Comparison of ENCODE assay signal across 29 mouse cellular contexts in the genomic region with DNA sequence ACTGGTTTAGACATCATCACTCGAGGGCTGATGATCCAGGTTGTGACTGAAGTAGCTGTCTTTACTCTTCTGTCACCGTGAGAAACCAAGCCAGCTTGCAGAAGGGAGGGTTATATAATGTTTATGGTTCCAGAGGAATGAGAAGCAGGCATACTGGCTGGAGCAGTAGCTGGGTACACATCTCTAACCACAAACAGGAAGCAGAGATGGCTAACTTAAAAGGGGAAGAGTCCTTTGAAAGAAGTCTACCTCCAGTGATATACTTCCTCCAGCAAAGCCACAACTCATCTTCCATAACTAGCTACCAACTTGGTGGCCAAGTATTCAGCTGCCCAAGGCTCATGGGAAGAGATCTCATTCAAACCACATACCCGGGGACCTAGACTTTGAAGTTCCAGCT. TPM values are rescaled to one million over a fixed set of nuclear protein-coding genes. Genes with fewer than 3 reads are reported as not detected.
DNase-seq lines count a peak whose midpoint lies in the region; ATAC-seq and TF ChIP-seq lines count a peak whose summit lies in the region.
"Had no signal": no experiment of that assay in that cellular context is flagged by ENCODE, and none has a peak within 500 bp of the region (broad histone marks: within the 10 kb centered on the region; RNA-seq: fewer than 3 reads in every experiment).

No protein-coding gene starts in this region.

- H3K36me3 ChIP-seq in CH12.LX (replicated peaks in 1 of 2; ENCODE audit: control insufficient read depth in 1 of 2, insufficient read depth in 1 of 2, low read length in 1 of 2): peaks cover 26 to 61% of the 10 kb centered on the region in 2 experiments
- peaks cover 8% of the 10 kb centered on the region for H3K36me3 ChIP-seq in liver, postnatal 0 days (replicated peaks; ENCODE audit: insufficient read depth, low read length)

- 25% methylated on average over 3 of the region's 3 CpGs for WGBS in liver, postnatal 0 days (ENCODE audit: insufficient replicate concordance)

- no peak for TF ChIP-seq POLR2A in CH12.LX (IDR thresholded peaks at IDR 0.05; ENCODE audit: low read depth, low read length)

- H3K79me2 ChIP-seq in CH12.LX (replicated peaks; ENCODE audit: control insufficient read depth, extremely low read depth, insufficient read depth, poor library complexity, severe bottlenecking): no peaks in the 10 kb centered on the region

- H3K27me3 ChIP-seq in CH12.LX (replicated peaks): no peaks in the 10 kb centered on the region
- no peaks in the 10 kb centered on the region for H3K27me3 ChIP-seq in liver, postnatal 0 days (ENCODE audit: insufficient read depth, low read length)
- H3K27me3 ChIP-seq: heart, embryonic 15.5 days; hindbrain, embryonic 13.5 days; limb, embryonic 15.5 days; lung, embryonic 15.5 days had no signal

- in situ Hi-C loops in CH12.LX (cut with MboI; ENCODE audit: low pct_ligation_motif_present, low pct_unique_long_range_greater_than_20kb, low sequenced_read_pairs): loop anchor here (25.0 kb wide), 1 partner anchor 219 kb away; no protein-coding TSS in a partner anchor

- no peak for TF ChIP-seq RAD21 in CH12.LX (IDR thresholded peaks at IDR 0.05; ENCODE audit: low read depth, low read length)

- no peak for TF ChIP-seq CTCF in CH12.LX (conservative IDR thresholded peaks at IDR 0.05 in 1 of 2, IDR thresholded peaks at IDR 0.05 in 1 of 2; ENCODE audit: low read depth in 2 of 2, low read length in 2 of 2)
- TF ChIP-seq CTCF in liver, postnatal 0 days (IDR thresholded peaks at IDR 0.05; ENCODE audit: low read depth): no peak

- DNase-seq in A20 (ENCODE audit: low read depth, low spot score) (peak; percentile 33), CH12.LX (ENCODE audit: extremely low read depth) (peak; percentile 25)
- DNase-seq in ovary, postnatal 10 days (ENCODE audit: low spot score): no peak
- no peak for DNase-seq in T-cell, adult 2 months (ENCODE audit: low spot score)
- DNase-seq in liver, postnatal 0 days: no peak
- DNase-seq: adrenal gland, postnatal 10 days; cerebellum, adult 11-12 months; cerebellum, adult 9-11 months; gastrocnemius, postnatal 10 days; heart, postnatal 36 days; kidney, adult 8-10 months; kidney, postnatal 10 days; layer of hippocampus, postnatal 36 days; lung, postnatal 4 days; midbrain, embryonic 14.5 days; thymus, adult 18-20 months; thymus, postnatal 25 days had no signal

- H3K4me1 ChIP-seq in CH12.LX (ENCODE audit: control insufficient read depth in 1 of 2, insufficient read depth in 2 of 2): peaks cover 21 to 32% of the 10 kb centered on the region in 2 experiments; a peak in 3 of 4 replicates
- peaks cover 18% of the 10 kb centered on the region for H3K4me1 ChIP-seq in liver, postnatal 0 days (ENCODE audit: insufficient read depth)
- H3K4me1 ChIP-seq: heart, embryonic 15.5 days; hindbrain, embryonic 13.5 days; limb, embryonic 10.5 days; limb, embryonic 15.5 days; lung, embryonic 15.5 days had no signal

- H3K4me2 ChIP-seq in CH12.LX (ENCODE audit: insufficient read depth, low read depth, poor library complexity, severe bottlenecking): no peak overlapping the region
- H3K4me2 ChIP-seq in liver, postnatal 0 days (ENCODE audit: low read depth, low read length): no peak overlapping the region
- H3K4me2 ChIP-seq: heart, embryonic 15.5 days; hindbrain, embryonic 13.5 days; limb, embryonic 15.5 days; lung, embryonic 15.5 days had no signal

- H3K9ac ChIP-seq in CH12.LX (ENCODE audit: insufficient read depth, low read depth): no peak overlapping the region
- no peak overlapping the region for H3K9ac ChIP-seq in liver, postnatal 0 days (replicated peaks)
- H3K9ac ChIP-seq: heart, embryonic 15.5 days; hindbrain, embryonic 13.5 days; limb, embryonic 15.5 days; liver, embryonic 14.5 days; lung, embryonic 15.5 days had no signal

- dilution Hi-C loops in CH12.LX (cut with MboI; ENCODE audit: extremely low pct_ligation_motif_present, extremely low pct_unique_long_range_greater_than_20kb, low sequenced_read_pairs): no loop called here

- peaks cover 5% of the 10 kb centered on the region for H3K9me3 ChIP-seq in CH12.LX (replicated peaks; ENCODE audit: low read length)
- no peaks in the 10 kb centered on the region for H3K9me3 ChIP-seq in liver, postnatal 0 days (ENCODE audit: low read length)
- H3K9me3 ChIP-seq: heart, embryonic 15.5 days; hindbrain, embryonic 13.5 days; limb, embryonic 10.5 days; limb, embryonic 15.5 days; lung, embryonic 15.5 days had no signal

- no peak overlapping the region for H3K27ac ChIP-seq in CH12.LX (ENCODE audit: insufficient read depth, low read depth)
- H3K27ac ChIP-seq in liver, postnatal 0 days (ENCODE audit: low read depth): no peak overlapping the region
- H3K27ac ChIP-seq: heart, embryonic 15.5 days; hindbrain, embryonic 13.5 days; limb, embryonic 10.5 days; limb, embryonic 15.5 days; liver, embryonic 14.5 days; lung, embryonic 15.5 days; stomach, postnatal 0 days had no signal

- H3K4me3 ChIP-seq in CH12.LX (replicated peaks in 1 of 3; ENCODE audit: low read depth in 2 of 3, low read length in 2 of 3, poor library complexity in 1 of 3): no peak overlapping the region
- no peak overlapping the region for H3K4me3 ChIP-seq in liver, postnatal 0 days (ENCODE audit: low read depth, low read length)
- H3K4me3 ChIP-seq: erythroblast, embryonic 14.5 days; heart, embryonic 15.5 days; hindbrain, embryonic 13.5 days; limb, embryonic 10.5 days; limb, embryonic 15.5 days; lung, embryonic 15.5 days had no signal

- no peak for TF ChIP-seq EP300 in CH12.LX (IDR thresholded peaks at IDR 0.05; ENCODE audit: low read length)
- no peak for TF ChIP-seq EP300 in liver, postnatal 0 days (IDR thresholded peaks at IDR 0.05; ENCODE audit: low read depth)

- peak; percentile 94 for ATAC-seq in common myeloid progenitor, adult 5-6 weeks (replicated peaks; ENCODE audit: low read depth, poor library complexity, severe bottlenecking)
- 0 out of 2 replicates have a peak, but pooled peaks have one; percentile 52 for ATAC-seq in monocyte, adult 5-6 weeks (replicated peaks; ENCODE audit: insufficient number of reproducible peaks, low FRiP score, low TSS enrichment, poor library complexity, severe bottlenecking)
- ATAC-seq in liver, postnatal 0 days: no peak
- ATAC-seq: forebrain, embryonic 16.5 days; intestine, embryonic 16.5 days had no signal

TF ChIP-seq in CH12.LX, 34 proteins besides CTCF, POLR2A, EP300 and RAD21:
- TF ChIP-seq CHD2 (IDR thresholded peaks at IDR 0.05; ENCODE audit: low read length) (no peak), MAZ (IDR thresholded peaks at IDR 0.05; ENCODE audit: low read depth, low read length) (no peak), SIN3A (IDR thresholded peaks at IDR 0.05; ENCODE audit: low read length) (no peak), IRF4 (IDR thresholded peaks at IDR 0.05; ENCODE audit: low read depth, low read length) (no peak), SMC3 (IDR thresholded peaks at IDR 0.05; ENCODE audit: low read depth, low read length) (no peak), UBTF (IDR thresholded peaks at IDR 0.05; ENCODE audit: low read depth, low read length) (no peak)

RNA-seq across cellular contexts. Expression of a gene that starts 23.7 kb away (rescaled TPM):
- total RNA-seq in CH12.LX (2012; rRNA removed) (150 and 183 TPM in 2 replicates), CH12.LX (2014; rRNA removed) (227 and 273 TPM in 2 replicates)
- polyA plus RNA-seq in CH12.LX (2012; ENCODE audit: insufficient read length, low read depth): 471 and 538 TPM in 2 replicates
- total RNA-seq in common myeloid progenitor, adult 5-6 weeks (2017): 111 and 117 TPM in 2 replicates
- 156 to 218 TPM (median 185 TPM) in 3 replicates for total RNA-seq in monocyte, adult 5-6 weeks (2017)
- polyA plus RNA-seq in liver, postnatal 0 days (2015; fragmentation: Nextera tagmentation; extraction: Ambion mirVana): 82.9 and 89.2 TPM in 2 replicates

RNA-seq across cellular contexts. Expression of a gene that starts 39.1 kb away (rescaled TPM):
- 24.8 and 50.0 TPM in 2 replicates for total RNA-seq in CH12.LX (2012; rRNA removed)
- 37.8 and 39.8 TPM in 2 replicates for total RNA-seq in CH12.LX (2014; rRNA removed)
- polyA plus RNA-seq in CH12.LX (2012; ENCODE audit: insufficient read length, low read depth): 29.7 and 37.2 TPM in 2 replicates
- 1.1 and 3.7 TPM in 2 replicates for total RNA-seq in common myeloid progenitor, adult 5-6 weeks (2017)
- total RNA-seq in monocyte, adult 5-6 weeks (2017): 0.29 to 1.3 TPM in 2 of 3 replicates, not detected in the other
- polyA plus RNA-seq in liver, postnatal 0 days (2015; fragmentation: Nextera tagmentation; extraction: Ambion mirVana): 11.1 and 14.4 TPM in 2 replicates
- polyA plus RNA-seq: erythroblast, embryonic 14.5 days had no signal

Comparison
In these comparisons a context has a peak if more than half of its experiments do, and no peak if none do; other contexts are left out.
1. DNase-seq: peak in A20 (single experiment) and CH12.LX (single experiment); none in ovary, postnatal 10 days (single experiment), T-cell, adult 2 months (single experiment) and liver, postnatal 0 days (single experiment).